Mouse (Mus musculus) intestine, embryonic 15.5 days (tissue): ENCODE measurements around the gene Cd44. TPM values are rescaled to one million over a fixed set of nuclear protein-coding genes. Genes with fewer than 3 reads are reported as not detected.

Experiments
- ATAC-seq: fragments of 200-750 bp; cut with Nextera tagmentation; 2 replicates; pipeline ENCODE4 v1.8.0; 2017; ENCODE audit warnings: moderate TSS enrichment, moderate library complexity
- H3K27ac ChIP-seq: fragments of 300-500 bp; sonication (generic); 2 replicates; pipeline ENCODE4 v1.5.1; 2015; ENCODE audit warnings: mild to moderate bottlenecking, inconsistent platforms
- H3K27me3 ChIP-seq: fragments of 300-500 bp; sonication (generic); replicated peaks from 2 replicates; pipeline ENCODE4 v1.6.1; 2015; ENCODE audit warnings: inconsistent platforms
- H3K36me3 ChIP-seq: fragments of 300-500 bp; sonication (generic); 2 replicates; pipeline ENCODE4 v1.6.1; 2015; ENCODE audit warnings: inconsistent platforms
- H3K4me1 ChIP-seq: fragments of 300-500 bp; sonication (generic); replicated peaks from 2 replicates; pipeline ENCODE4 v1.6.1; 2015; ENCODE audit warnings: inconsistent platforms
- H3K4me2 ChIP-seq: fragments of 300-500 bp; sonication (generic); replicated peaks from 2 replicates; pipeline ENCODE4 v1.6.1; 2015; ENCODE audit warnings: mild to moderate bottlenecking, inconsistent platforms
- H3K4me3 ChIP-seq: fragments of 300-500 bp; sonication (generic); replicated peaks from 2 replicates; pipeline ENCODE4 v1.5.1; 2015; ENCODE audit warnings: inconsistent platforms
- H3K9ac ChIP-seq: fragments of 300-500 bp; sonication (generic); 2 replicates; pipeline ENCODE4 v1.6.1; 2015; ENCODE audit warnings: inconsistent platforms
- H3K9me3 ChIP-seq: fragments of 300-500 bp; sonication (generic); 2 replicates; pipeline ENCODE4 v1.6.1; 2016; ENCODE audit warnings: inconsistent platforms
- WGBS: fragments of 180-500 bp; shearing (Covaris S2); methylation state at CpG from one replicate; pipeline ENCODE4 v1.1.7; 2015; 5-methylcytosine and 5-hydroxymethylcytosine counted together
- polyA plus RNA-seq: library from polyadenylated mRNA; unstranded; fragments of >200 nt; fragmentation: Nextera tagmentation; extraction: Ambion mirVana; gene quantifications from 2 replicates; pipeline ENCODE4 v1.2.1, GENCODE M21; 2015

Gene Cd44
- polyA plus RNA-seq, 1 experiment from 2014 or later, result 13.8 TPM

DNA sequence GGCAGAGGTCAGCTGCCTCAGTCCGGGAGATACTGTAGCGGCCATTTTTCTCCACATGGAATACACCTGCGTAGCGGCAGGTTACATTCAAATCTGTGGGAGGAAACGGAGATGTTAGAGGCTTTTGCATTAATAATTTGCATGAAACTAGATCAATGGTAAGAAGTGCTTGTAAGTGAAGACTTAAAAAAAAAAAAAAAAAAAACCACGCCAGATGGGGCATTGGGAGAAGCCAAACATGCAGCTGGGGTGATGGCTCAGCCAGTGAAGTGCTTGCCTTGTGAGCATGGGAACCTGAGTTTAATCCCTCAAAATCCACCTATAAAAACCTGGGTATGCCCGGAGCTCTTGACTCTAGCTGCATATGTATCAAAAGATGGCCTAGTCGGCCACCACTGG lies 36.1 kb downstream of the Cd44 start:
- no peaks in the 10 kb centered on the region for H3K36me3 ChIP-seq
- H3K9ac ChIP-seq, result no peak overlapping the region
- no peak overlapping the region for H3K4me3 ChIP-seq
- 0 out of 2 replicates have a peak, but pooled peaks cover 2% of the 10 kb centered on the region for H3K4me1 ChIP-seq
- no peak overlapping the region for H3K27ac ChIP-seq
- H3K9me3 ChIP-seq, result no peaks in the 10 kb centered on the region
- 93% methylated on average over 8 of the region's 8 CpGs for WGBS
- no peaks in the 10 kb centered on the region for H3K27me3 ChIP-seq
- no peak for ATAC-seq
- H3K4me2 ChIP-seq, result no peak overlapping the region

DNA sequence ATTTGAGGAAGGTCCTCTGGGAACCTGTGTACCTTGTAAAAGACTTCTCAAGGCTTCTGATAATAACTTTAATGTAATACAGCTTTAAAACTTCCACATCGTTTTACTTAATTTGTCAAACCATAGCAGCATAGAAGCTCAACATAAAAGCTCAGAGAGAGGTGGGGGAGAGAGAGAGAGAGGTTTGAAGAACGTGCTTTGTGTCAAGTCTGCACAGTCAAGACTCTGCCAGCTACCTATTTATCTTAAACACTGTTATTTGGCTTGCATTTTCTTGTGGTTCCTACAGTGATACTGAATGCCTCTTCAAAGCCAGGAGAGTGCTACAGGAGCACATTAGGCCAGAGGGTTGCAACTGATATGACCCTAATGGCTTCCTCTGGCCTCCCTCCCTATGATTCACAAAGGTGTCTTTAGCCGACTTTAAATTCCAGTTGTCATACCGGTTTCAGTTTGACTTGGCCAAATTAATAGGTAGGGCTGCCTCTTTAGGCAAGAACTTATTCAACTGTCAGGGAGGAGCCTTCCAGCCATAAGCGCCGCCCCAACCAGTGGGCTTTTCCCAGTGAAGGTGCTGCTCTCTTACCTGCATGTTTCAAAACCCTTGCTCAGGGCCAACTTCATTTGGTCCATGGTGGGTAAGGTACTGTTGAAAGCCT lies 36.6 kb downstream of the Cd44 start:
- H3K4me1 ChIP-seq, result 0 out of 2 replicates have a peak, but pooled peaks cover 2% of the 10 kb centered on the region
- no peak overlapping the region for H3K9ac ChIP-seq
- no peak overlapping the region for H3K4me2 ChIP-seq
- H3K9me3 ChIP-seq, result no peaks in the 10 kb centered on the region
- no peaks in the 10 kb centered on the region for H3K36me3 ChIP-seq
- ATAC-seq, result no peak
- no peak overlapping the region for H3K4me3 ChIP-seq
- WGBS, result 80% methylated on average over 6 of the region's 6 CpGs
- H3K27me3 ChIP-seq, result no peaks in the 10 kb centered on the region
- no peak overlapping the region for H3K27ac ChIP-seq

DNA sequence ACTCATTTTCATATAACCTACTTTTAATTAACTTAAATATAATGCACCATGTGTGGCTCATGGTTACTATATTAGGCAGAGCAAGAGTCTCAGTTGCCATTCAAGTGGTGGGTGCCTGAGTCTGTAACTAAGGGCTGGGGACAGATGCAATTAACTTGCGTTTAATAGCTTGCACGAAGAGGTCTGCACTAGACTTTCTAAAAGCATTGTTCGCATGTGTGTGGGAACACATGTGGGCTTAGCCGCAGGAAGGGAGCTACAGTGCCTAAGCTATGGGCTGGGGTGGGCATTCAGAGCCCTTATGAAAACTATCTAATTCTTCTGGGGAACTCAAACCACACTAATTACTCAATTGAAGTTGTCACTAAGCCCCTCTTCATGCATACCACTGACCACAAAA lies 37.4 kb downstream of the Cd44 start:
- Histone ChIP-seq H3K9me3 (no peaks in the 10 kb centered on the region), H3K4me1 (0 out of 2 replicates have a peak, but pooled peaks cover 2% of the 10 kb centered on the region), H3K27ac (no peak overlapping the region), H3K9ac (no peak overlapping the region), H3K27me3 (no peaks in the 10 kb centered on the region), H3K4me2 (no peak overlapping the region), H3K4me3 (no peak overlapping the region), H3K36me3 (no peaks in the 10 kb centered on the region)
- 91% methylated on average over 4 of the region's 4 CpGs for WGBS
- ATAC-seq, result no peak

DNA sequence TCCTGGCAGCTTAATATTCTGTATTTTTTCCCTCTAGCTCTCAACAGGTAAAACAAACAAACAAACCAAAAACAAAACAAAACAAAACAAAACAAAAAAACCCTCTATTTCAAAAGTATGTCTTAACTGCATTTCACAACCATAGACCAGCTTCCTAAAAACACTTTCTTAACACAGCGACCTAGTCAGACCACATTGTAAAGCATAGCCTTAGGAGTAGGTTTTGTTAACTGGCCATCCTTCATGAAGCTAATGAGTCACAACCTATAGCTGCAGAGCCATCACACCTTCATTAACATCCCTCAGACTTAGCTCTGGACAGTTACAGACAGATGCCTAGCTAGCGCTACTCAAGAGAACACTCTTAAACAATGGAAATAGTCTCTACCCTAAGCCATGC lies 37.9 kb downstream of the Cd44 start:
- Histone ChIP-seq H3K4me3 (no peak overlapping the region), H3K4me2 (no peak overlapping the region), H3K27me3 (no peaks in the 10 kb centered on the region), H3K36me3 (no peaks in the 10 kb centered on the region), H3K9ac (no peak overlapping the region), H3K27ac (no peak overlapping the region), H3K4me1 (0 out of 2 replicates have a peak, but pooled peaks cover 2% of the 10 kb centered on the region), H3K9me3 (no peaks in the 10 kb centered on the region)
- ATAC-seq, result no peak
- 92% methylated on average over 2 of the region's 2 CpGs for WGBS

DNA sequence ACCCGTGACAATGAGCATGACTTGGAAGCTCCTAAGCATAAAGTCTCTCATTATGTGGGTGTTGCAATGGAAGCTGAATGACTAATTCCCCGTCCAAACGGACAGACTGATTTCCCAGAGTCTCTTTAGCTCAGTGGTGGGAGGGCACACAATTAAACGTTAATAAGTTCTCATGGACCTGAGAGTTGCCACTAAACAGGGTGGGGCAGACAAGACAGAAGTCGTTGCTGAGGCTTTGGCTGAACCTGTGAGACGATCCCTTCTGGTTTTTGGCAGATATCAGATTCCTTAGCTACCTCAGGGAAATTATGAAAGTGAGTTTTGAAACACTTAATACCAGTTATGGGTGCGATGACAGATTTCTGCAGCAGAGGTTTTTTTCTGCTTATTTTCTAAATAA lies 38.8 kb downstream of the Cd44 start:
- Histone ChIP-seq H3K4me3 (no peak overlapping the region), H3K4me2 (no peak overlapping the region), H3K9me3 (no peaks in the 10 kb centered on the region), H3K27ac (no peak overlapping the region), H3K9ac (no peak overlapping the region), H3K4me1 (0 out of 2 replicates have a peak, but pooled peaks cover 2% of the 10 kb centered on the region), H3K36me3 (no peaks in the 10 kb centered on the region), H3K27me3 (no peaks in the 10 kb centered on the region)
- ATAC-seq, result no peak
- 79% methylated on average over 7 of the region's 7 CpGs for WGBS

DNA sequence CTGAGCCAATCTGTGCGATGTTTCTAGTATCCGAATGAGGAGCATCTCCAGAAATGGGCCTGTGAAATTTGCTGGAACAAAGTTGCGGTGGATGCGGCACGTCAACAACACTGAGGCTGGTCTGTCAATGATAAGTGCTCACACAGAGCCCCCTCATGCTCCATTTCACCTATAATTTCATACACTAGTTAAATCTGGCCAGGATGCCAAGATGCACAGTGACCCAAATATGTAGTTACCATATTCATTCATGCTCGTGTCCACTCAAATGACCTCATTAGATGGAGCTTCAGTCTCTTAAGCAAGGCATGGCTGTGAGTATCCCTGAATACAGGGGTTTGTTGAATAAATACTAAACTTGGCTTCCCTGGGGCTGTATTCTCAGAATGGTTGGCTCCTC lies 43.2 kb downstream of the Cd44 start:
- H3K4me3 ChIP-seq, result no peak overlapping the region
- WGBS, result 96% methylated on average over 6 of the region's 6 CpGs
- H3K4me1 ChIP-seq, result no peaks in the 10 kb centered on the region
- no peaks in the 10 kb centered on the region for H3K36me3 ChIP-seq
- no peaks in the 10 kb centered on the region for H3K27me3 ChIP-seq
- H3K4me2 ChIP-seq, result no peak overlapping the region
- no peaks in the 10 kb centered on the region for H3K9me3 ChIP-seq
- H3K27ac ChIP-seq, result no peak overlapping the region
- H3K9ac ChIP-seq, result no peak overlapping the region
- no peak for ATAC-seq

DNA sequence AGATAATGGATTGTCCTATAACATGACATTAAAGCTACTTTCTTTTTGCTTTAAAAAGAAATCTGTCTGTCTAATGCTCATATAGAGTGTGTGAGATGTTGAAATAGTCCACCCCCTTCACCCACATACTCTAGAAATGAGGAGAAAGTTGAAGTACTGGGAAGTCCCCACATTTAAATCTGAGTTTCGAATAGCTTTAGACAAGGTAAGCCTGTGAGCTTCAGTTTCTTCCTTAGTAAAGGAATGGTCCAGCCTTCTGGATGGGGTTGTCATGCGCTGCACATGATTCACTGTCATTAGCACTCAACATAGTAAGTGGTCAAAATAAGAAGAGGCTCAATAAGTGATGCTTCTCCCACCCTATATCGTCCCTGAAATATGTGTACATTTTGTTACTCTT lies 48.2 kb downstream of the Cd44 start:
- Histone ChIP-seq H3K4me1 (no peaks in the 10 kb centered on the region), H3K27me3 (no peaks in the 10 kb centered on the region), H3K4me3 (no peak overlapping the region), H3K27ac (no peak overlapping the region), H3K9ac (no peak overlapping the region), H3K36me3 (no peaks in the 10 kb centered on the region), H3K9me3 (no peaks in the 10 kb centered on the region), H3K4me2 (no peak overlapping the region)
- no peak for ATAC-seq
- 94% methylated on average over 3 of the region's 3 CpGs for WGBS

DNA sequence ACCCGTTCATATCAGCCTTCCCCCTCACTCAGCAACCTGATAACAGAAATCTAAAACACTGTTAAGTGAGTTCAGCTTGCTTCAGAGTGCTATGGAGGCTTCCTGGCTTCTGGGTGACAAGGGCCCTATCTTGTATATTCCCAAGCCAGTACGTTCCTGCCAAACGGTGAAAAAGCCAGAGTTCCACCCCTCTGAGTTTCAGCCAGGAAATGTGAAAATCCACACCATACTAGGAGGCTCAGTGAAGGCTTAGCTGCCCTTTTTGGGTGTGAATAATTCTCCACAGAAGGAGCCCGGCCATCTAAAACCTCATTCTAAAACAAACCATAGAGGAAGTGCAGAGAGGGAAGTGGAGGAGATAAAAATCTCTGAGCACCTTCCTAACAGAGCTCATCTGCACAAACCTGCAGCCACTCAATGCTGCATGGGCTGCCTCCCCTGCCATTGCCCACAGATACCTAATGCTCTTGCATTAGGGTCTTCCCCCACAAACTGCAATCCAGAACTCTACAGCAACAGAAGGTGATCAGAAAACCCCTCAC lies 49.5 kb downstream of the Cd44 start:
- Histone ChIP-seq H3K9me3 (no peaks in the 10 kb centered on the region), H3K4me3 (no peak overlapping the region), H3K36me3 (no peaks in the 10 kb centered on the region), H3K4me1 (no peaks in the 10 kb centered on the region), H3K27ac (no peak overlapping the region), H3K27me3 (no peaks in the 10 kb centered on the region), H3K4me2 (no peak overlapping the region), H3K9ac (no peak overlapping the region)
- WGBS, result 49% methylated on average over 4 of the region's 4 CpGs
- no peak for ATAC-seq

DNA sequence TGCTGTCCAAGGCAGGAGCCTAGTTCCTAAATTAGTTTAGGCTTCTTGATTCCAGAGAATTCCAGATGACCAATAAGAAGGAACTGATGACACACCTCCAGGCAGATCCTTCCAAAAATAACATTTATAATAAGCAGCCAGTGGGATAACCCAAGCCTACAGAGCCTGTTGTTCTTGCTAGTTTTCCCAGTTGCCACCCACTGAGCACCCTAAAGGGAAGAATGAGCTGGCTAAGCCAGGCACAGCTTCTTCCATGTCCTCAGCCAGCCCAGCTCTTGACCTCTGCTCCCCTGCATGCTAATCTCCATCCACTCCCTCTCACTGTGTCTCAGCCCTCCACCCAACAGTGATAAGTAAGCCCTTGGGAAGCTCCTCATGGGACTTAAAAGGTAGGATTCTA lies 51.4 kb downstream of the Cd44 start:
- H3K27me3 ChIP-seq, result no peaks in the 10 kb centered on the region
- no peak for ATAC-seq

DNA sequence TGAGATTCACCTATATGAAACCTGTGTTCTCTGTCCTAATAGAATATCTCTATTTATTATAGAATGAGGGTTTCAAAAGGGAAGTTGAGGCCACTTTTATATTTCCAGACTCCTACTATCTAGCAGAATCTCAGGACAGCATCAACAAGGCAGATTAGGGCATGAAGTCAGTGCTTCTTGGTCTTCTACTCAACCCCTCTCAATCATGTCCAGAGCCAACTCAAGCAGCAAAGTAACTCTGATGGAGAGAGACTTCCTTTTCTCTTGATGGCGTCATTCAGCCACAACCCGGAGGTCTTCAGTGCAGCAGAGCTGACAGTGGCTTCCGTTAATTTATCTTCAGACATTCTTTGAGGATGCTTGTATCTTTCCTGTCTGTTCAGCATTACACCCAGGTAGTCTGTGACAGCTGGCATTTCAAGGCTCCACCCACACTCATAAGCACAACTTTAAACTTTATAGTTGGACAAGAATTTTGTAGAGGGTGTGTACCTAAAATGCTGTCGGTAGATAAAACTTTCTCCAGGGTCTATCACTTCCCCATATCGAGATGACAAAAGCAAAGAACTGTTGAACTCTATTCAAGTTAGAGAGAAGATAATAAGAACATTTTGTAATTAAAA lies 52.5 kb downstream of the Cd44 start:
- H3K4me3 ChIP-seq, result no peak overlapping the region
- WGBS, result 82% methylated on average over 5 of the region's 5 CpGs
- H3K9me3 ChIP-seq, result no peaks in the 10 kb centered on the region
- no peak overlapping the region for H3K27ac ChIP-seq
- no peak overlapping the region for H3K4me2 ChIP-seq
- no peaks in the 10 kb centered on the region for H3K4me1 ChIP-seq
- no peaks in the 10 kb centered on the region for H3K36me3 ChIP-seq
- ATAC-seq, result no peak
- no peaks in the 10 kb centered on the region for H3K27me3 ChIP-seq
- H3K9ac ChIP-seq, result no peak overlapping the region

More for the DNA sequence above, 51.4 kb downstream of the Cd44 start:
- no peaks in the 10 kb centered on the region for H3K9me3 ChIP-seq
- no peak overlapping the region for H3K9ac ChIP-seq
- no peaks in the 10 kb centered on the region for H3K36me3 ChIP-seq
- H3K4me2 ChIP-seq, result no peak overlapping the region
- no peaks in the 10 kb centered on the region for H3K4me1 ChIP-seq
- no peak overlapping the region for H3K27ac ChIP-seq
- H3K4me3 ChIP-seq, result no peak overlapping the region

DNA sequence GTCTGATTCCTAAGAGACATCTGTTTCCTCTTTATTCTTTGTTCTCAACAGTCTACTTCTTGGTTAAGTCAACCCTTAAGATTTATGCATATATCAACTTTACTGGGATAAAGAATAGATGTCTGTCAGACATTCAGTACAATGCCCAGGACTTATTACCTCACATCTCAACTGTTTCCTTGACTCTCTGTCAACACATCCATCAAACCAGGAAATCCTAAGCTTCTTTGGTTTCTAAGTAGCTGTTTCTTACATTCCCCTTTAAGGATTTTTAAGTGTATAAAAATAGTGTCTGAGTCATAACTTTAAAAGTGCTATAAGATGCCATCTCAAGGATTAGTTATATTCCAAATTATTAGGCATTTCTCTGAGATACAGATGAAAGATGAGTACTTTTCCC lies 60.2 kb downstream of the Cd44 start:
- Histone ChIP-seq H3K27ac (no peak overlapping the region), H3K4me3 (no peak overlapping the region), H3K27me3 (no peaks in the 10 kb centered on the region), H3K9ac (no peak overlapping the region), H3K4me2 (no peak overlapping the region), H3K36me3 (no peaks in the 10 kb centered on the region), H3K4me1 (no peaks in the 10 kb centered on the region), H3K9me3 (no peaks in the 10 kb centered on the region)
- ATAC-seq, result no peak

DNA sequence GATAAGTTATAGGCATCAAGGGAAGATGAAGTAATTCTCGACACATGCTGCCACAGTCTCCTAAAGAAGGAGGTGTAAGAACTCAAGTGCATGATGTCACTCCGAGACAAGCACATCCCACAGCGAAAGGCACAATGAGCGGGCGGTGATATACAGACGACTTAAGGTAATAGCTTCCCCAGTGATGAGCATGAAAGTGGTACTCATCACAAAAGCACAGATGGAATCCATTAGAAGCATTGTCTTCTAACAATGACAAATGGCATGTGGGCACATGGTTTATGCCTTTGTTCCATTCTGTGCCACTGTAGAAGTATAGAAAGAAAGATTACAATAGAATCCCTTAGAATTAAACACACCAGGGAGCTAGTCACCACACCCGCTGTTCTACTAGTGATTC lies 63.3 kb downstream of the Cd44 start:
- Histone ChIP-seq H3K9me3 (no peaks in the 10 kb centered on the region), H3K9ac (no peak overlapping the region), H3K27me3 (no peaks in the 10 kb centered on the region), H3K4me3 (no peak overlapping the region), H3K4me2 (no peak overlapping the region), H3K27ac (no peak overlapping the region), H3K36me3 (no peaks in the 10 kb centered on the region), H3K4me1 (no peaks in the 10 kb centered on the region)
- WGBS, result 92% methylated on average over 7 of the region's 7 CpGs
- no peak for ATAC-seq

DNA sequence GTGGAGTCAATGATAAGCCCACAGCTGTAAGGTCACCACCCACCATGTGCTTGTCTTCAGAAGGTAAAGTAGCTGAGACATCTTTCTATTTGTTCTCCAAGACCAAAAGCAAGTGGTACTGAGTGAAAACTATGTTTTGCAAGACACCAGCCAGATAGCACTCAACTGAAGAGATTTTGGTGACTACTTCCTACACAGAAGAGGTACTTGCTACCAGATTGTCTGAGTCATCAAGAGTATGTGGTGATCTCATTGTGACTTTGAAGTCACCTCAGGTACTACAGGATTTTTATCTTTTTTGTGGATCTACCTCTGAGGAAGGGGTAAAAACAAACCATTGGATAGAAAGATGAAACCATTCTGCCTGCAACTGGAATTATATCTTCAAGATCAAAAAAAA lies 69.9 kb downstream of the Cd44 start:
- H3K27me3 ChIP-seq, result no peaks in the 10 kb centered on the region
- no peaks in the 10 kb centered on the region for H3K4me1 ChIP-seq
- no peak for ATAC-seq
- H3K4me3 ChIP-seq, result no peak overlapping the region
- no peak overlapping the region for H3K9ac ChIP-seq
- no peak overlapping the region for H3K27ac ChIP-seq
- no peaks in the 10 kb centered on the region for H3K36me3 ChIP-seq
- no peak overlapping the region for H3K4me2 ChIP-seq
- H3K9me3 ChIP-seq, result no peaks in the 10 kb centered on the region
